Mouse (Mus musculus) mouse trophoblast stem cell (cell line): ENCODE results near the gene Olfr402.
"Not testable (repeated sequence)": the region's sequence is repeated elsewhere in the genome, so short reads cannot be mapped to it uniquely, and the experiment has no call there.

ENCODE experiments used
- in situ Hi-C, 2 experiments: fragments of 300-500 bp; cut with MseI, MboI; formaldehyde crosslinking; loops; 2 replicates in 1 of 2; 3 replicates in 1 of 2; pipeline ENCODE4 v1.15.1; 2025

The Olfr402 gene

DNA sequence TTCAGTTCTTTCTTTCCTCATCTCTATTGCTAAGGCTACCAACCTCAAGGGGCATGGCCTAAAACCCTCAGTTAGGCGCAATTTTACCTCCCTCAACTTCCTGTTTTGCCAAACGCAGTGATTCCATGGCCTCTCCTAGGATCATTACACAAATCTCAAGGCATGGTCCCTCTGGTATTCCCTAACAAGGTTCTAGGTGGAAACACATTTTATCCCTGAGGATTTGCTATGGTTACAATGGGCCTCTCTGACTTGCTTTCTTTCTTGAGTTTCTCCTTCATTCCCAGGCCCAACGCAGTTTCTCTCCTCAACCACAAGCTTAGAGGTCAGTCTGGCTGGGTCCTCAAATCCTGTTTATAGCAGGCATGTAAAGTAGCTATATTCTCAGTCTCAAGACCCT is at the start of gene Olfr402:
Gene Olfr402 (plus strand): TSS at position 301 of the 400 bp plus-strand sequence.
- in situ Hi-C loops, result no loop called here

DNA sequence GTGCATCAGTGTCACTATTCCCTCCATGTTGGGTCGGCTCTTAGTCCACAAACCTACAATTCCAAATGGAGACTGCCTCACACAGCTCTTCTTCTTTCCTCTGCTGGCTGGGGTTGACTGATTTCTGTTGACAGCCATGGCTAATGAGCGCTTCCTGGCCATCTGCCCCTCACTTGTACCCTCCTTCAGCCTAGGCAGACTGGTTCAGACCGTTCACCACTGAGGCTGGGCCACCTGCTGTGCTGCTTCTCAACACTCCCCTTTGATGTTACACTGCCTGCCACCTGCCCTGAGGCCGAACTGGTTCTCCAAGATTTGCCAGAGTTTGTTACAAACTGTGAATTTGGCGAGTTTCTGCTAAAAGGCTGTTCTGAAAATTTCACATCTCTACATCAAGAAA is 48.3 kb upstream of the Olfr402 start:
- in situ Hi-C loops, result no loop called here

DNA sequence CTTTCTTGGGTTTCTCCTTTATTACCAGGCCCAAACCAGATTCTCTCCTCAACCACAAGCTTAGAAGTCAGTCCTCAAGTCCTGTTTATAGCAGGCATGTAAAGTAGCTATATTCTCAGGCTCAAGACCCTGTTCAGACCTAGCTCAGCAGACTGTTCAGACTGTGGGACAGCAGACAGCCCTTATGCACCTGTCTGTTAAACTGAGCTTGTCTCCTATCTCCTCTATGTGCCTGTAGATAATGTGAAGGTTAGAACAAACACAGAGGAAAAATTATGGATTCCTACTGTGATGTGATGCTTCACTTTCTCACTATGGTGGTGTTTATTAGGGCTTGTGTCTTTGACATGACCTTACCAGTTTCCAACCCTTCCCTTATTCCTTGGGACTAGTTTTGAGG is 39.9 kb upstream of the Olfr402 start, which contains the start of gene Olfr401:
Gene Olfr401 (plus strand): TSS at position 301 of the 400 bp plus-strand sequence.
- in situ Hi-C loops, result no loop called here

DNA sequence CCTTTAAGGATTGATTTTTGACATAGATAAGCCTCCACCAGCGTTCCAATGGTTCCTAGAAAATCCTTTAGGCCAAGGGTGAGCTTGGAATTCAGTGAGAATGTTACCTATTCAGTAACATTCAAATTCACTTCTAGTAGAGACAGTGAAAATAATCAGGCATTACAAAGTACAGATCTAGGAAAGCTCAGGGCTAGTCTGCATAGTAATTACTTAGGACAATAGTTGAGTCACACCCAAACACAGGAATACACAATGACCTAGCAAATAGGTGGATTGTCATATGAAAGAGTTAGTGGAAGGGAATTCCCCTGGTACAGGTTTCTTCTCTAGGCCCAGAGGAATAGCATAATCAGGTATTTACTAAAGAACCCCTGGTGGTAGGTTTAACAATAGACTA is 13.3 kb upstream of the Olfr402 start:
- in situ Hi-C loops, result not testable (repeated sequence)

DNA sequence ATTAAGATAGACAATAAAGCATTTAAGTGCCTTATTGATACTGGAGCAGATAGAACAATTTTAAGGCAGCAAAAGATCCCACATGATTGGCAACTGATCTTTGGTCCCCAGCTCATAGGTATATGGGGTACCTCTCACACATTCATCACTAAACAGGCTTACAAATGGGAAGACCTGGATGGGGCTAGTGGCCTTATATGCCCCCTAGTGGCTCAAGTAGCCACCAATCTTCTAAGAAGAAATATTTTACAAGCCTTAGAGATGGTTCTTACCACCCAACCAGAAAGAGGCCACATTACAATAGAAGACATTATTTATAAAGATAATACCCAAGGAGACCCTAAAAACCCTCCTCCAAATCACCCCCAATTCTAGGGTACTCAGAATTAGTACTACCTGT is 7.5 kb upstream of the Olfr402 start:
- in situ Hi-C loops, result no loop called here

DNA sequence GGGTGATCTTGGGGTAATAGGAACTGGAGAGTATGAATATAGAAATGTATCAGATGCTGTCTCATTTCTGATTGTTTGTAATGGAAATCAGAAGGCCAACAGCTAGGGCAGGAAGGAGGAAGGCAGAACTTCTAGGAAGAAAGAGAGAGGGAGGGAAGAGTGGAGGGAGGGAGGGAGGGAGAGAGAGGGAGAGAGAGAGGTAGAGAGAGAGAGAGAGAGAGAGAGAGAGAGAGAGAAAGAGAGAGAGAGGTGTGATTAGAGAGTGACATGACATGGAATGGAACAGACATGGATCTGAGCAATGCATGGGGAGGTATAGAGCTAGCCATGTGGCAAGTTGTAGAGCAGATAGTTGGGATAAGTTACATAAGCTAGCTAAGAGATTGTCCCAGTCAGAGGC is 15.4 kb downstream of the Olfr402 start:
- in situ Hi-C loops, result no loop called here

DNA sequence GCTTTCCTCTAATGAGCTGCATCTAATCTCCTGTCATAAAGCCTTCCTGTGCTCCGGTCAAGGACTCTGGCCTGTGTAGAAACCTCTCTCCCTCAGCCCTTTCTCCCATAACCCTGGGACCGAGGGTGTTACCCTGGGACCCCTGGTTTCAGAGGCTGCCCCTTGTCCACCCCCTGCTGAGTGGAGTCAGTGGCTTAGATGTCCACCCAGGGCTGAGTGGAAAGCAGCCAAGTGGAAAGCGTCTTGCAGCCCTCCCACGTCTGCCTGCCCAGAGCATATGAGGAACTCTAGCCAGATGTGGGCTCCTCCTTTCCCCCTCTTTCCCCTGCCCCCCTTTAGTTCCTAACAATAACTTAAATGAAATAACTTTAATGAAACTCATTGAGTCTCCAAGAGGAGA is 29.8 kb downstream of the Olfr402 start:
- in situ Hi-C loops, result no loop called here

DNA sequence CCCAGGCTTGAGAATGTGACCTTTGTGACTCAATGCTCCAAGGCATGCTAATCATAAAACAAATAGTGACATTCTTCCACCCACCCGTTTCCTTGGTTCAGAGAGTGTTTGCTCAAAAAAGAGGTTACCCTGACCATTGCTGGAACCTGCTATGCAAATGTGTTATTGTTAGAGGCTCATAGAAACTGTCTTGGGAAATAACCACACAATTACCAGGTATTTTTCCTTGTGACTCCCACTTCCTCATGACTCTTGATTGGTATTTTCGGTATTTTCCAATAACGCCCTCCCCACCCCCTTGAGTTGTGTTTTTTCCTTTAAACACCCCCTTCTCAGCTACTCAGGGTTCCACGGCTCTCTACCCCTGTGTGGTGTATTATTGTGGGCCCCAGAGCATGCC is 30.4 kb downstream of the Olfr402 start:
- in situ Hi-C loops, result no loop called here

DNA sequence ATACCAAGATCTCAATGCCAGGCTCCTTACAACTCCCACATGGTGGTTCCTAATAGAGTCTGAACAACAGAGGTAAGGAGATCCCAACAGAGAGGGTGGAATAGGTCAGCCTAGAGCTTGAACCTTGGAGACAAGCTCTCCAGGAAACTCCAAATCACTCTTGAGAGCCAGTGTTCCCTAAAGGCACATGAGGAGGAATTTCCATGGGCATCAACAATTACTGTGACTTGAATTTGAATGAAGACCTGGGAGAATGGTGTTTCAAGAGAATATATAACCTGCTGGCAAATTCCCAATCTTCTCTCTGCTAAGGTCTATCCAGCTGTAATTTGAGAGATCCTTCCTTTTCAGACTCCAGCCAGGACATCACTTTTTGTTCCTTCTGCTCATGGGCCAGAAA is 32.6 kb downstream of the Olfr402 start, which contains the start of gene Olfr403:
Gene Olfr403 (plus strand): TSS at position 301 of the 400 bp plus-strand sequence.
- in situ Hi-C loops, result no loop called here
